Mouse (Mus musculus): ENCODE measurements around the gene Elfn2. TPM values are rescaled to one million over a fixed set of nuclear protein-coding genes. Genes with fewer than 3 reads are reported as not detected.

The Elfn2 gene
- total and polyA plus RNA-seq, 2 experiments from 2014 or later = 10.1 to 51.6 TPM

DNA sequence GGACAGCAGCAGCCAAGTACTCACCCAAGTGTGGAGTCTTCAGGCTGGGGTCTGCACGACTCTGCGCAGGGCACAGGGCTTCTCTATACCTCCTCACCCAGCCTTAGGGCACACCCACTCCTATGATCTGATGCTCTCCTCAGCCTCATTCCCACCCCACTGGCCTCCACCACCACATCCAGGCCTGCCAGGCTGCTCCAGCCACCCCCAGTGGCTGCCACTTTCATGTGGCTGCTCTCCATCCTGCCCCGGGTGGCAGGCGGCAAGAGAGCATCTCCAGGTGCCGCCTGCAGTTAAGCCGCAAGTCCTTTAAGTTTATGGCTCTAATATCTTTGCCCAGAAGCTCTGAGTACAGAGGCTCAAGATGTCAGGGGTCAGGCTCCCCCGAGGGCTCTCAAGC lies 8.1 kb upstream of the Elfn2 start:
- WGBS = 73% methylated on average over 7 of the region's 7 CpGs
- Histone ChIP-seq H3K9ac (no peak overlapping the region), H3K4me3 (ENCODE audit: low read depth, low read length) (no peak overlapping the region), H3K4me1 (ENCODE audit: insufficient read depth) (no peaks in the 10 kb centered on the region), H3K36me3 (ENCODE audit: insufficient read depth) (no peaks in the 10 kb centered on the region), H3K4me2 (ENCODE audit: low read depth) (no peak overlapping the region), H3K9me3 (ENCODE audit: low read length) (no peaks in the 10 kb centered on the region), H3K27me3 (ENCODE audit: insufficient read depth, low read length) (no peaks in the 10 kb centered on the region), H3K27ac (ENCODE audit: low read depth, low read length) (no peak overlapping the region)
- no peak for TF ChIP-seq CTCF (IDR thresholded peaks at IDR 0.05; ENCODE audit: low read depth)
- ATAC-seq = no peak
- no peak for DNase-seq

DNA sequence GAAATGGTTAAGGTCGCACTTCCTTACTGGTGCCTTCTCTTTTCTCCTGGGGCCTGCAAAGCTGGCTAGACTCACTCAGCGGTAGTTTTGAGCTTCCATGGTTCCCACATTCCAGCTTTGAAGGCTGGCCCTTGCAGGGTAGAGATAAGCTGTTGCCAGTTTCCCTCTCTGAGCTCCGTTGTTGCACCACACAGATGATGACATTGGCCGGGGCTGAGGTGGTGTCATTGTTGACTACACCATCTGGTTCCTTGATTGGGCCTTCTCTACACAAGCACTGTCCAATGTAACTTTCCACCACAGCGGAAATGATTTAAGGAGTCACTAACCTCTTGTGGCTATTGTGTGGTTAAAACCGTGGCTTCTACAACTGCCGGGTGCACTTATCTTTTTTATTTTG lies 2.0 kb upstream of the Elfn2 start:
- TF ChIP-seq CTCF (IDR thresholded peaks at IDR 0.05; ENCODE audit: low read depth) = no peak
- no peak overlapping the region for H3K4me2 ChIP-seq (ENCODE audit: low read depth)
- H3K27me3 ChIP-seq (ENCODE audit: insufficient read depth, low read length) = no peaks in the 10 kb centered on the region
- H3K27ac ChIP-seq (ENCODE audit: low read depth, low read length) = no peak overlapping the region
- no peak for DNase-seq
- ATAC-seq = no peak
- H3K4me1 ChIP-seq (ENCODE audit: insufficient read depth) = peaks cover 9% of the 10 kb centered on the region; the same call in 1 of the 2 replicates
- H3K4me3 ChIP-seq (ENCODE audit: low read depth, low read length) = no peak overlapping the region
- no peak overlapping the region for H3K9ac ChIP-seq
- 77% methylated on average over 7 of the region's 7 CpGs for WGBS
- no peaks in the 10 kb centered on the region for H3K36me3 ChIP-seq (ENCODE audit: insufficient read depth)
- H3K9me3 ChIP-seq (ENCODE audit: low read length) = no peaks in the 10 kb centered on the region

DNA sequence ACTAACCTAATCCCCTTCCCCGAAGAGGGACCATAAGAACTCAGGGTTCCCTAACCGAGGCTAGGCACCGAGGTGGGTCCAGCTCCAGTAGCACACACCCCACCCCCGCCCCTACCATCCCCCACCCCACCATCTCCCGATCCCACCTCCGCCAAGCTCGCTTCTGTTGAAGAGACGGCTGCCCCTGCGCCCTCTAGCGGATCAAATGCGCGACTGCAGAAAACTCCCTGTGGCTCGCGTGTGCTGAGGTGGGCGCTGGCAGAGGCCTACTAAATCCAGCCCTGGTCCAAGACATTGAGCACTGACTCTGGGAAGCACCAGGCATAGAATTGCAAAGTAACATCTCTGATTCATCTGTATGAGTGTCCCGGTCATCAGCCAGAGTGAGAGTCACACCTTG lies 1.5 kb upstream of the Elfn2 start:
- Histone ChIP-seq H3K4me1 (ENCODE audit: insufficient read depth) (peaks cover 13% of the 10 kb centered on the region; the same call in 1 of the 2 replicates), H3K27ac (ENCODE audit: low read depth, low read length) (no peak overlapping the region), H3K4me3 (ENCODE audit: low read depth, low read length) (no peak overlapping the region), H3K27me3 (ENCODE audit: insufficient read depth, low read length) (no peaks in the 10 kb centered on the region), H3K9ac (no peak overlapping the region), H3K9me3 (ENCODE audit: low read length) (no peaks in the 10 kb centered on the region), H3K36me3 (ENCODE audit: insufficient read depth) (no peaks in the 10 kb centered on the region), H3K4me2 (ENCODE audit: low read depth) (peak overlapping the region; percentile 80)
- TF ChIP-seq CTCF (IDR thresholded peaks at IDR 0.05; ENCODE audit: low read depth) = peak; percentile 88
- DNase-seq (peak; percentile 91), ATAC-seq (no peak)
- WGBS = 3% methylated on average over 15 of the region's 16 CpGs

DNA sequence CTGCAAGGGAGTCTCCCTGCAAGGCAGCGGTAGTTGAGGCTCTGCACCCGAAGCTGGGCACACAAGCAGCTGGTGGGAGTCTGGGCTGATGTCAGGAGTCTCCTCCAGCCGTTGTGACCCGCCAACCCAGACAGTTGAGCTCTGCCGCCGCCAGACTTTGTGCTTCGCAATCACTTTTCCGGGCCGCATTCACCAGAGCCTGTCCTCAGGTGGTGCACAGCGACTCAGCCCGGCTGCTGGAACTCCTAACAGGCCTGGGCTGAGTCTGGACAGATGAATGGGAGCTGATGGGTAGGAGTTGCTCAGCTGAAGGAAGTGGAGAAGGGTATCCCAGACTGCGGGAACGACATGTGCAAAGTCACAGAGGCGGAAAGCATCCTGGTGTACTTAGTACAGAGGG lies 845 bp upstream of the Elfn2 start:
- TF ChIP-seq CTCF (IDR thresholded peaks at IDR 0.05; ENCODE audit: low read depth) = no peak
- ATAC-seq (no peak), DNase-seq (peak; percentile 49)
- Histone ChIP-seq H3K27me3 (ENCODE audit: insufficient read depth, low read length) (no peaks in the 10 kb centered on the region), H3K4me3 (ENCODE audit: low read depth, low read length) (peak overlapping the region; percentile 63; the same call in 1 of the 2 replicates), H3K4me1 (ENCODE audit: insufficient read depth) (peaks cover 16% of the 10 kb centered on the region; the same call in 1 of the 2 replicates), H3K36me3 (ENCODE audit: insufficient read depth) (no peaks in the 10 kb centered on the region), H3K27ac (ENCODE audit: low read depth, low read length) (no peak overlapping the region), H3K9me3 (ENCODE audit: low read length) (no peaks in the 10 kb centered on the region), H3K9ac (no peak overlapping the region), H3K4me2 (ENCODE audit: low read depth) (peak overlapping the region; percentile 80)
- 8% methylated on average over 14 of the region's 14 CpGs for WGBS

DNA sequence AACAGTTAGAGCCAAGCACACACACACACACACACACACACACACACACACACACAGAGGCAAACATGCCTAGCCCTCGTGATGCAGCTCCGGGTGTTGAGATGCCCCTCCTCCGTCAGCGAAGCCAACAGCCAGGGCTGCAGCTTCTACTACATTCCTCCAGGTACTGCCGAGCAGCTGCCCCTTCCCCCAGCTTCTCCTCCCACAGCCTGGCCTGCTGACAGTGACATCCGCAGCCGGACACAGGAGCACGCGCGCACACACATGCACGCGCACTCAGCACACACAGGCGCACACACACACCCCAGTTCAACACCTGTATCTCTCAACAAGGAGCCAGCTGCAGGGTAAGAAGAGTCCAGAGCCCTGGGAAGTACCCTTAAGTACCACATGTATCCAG lies 1.6 kb downstream of the Elfn2 start:
- Histone ChIP-seq H3K4me3 (ENCODE audit: low read depth, low read length) (peak overlapping the region; percentile 63), H3K9me3 (ENCODE audit: low read length) (no peaks in the 10 kb centered on the region), H3K4me1 (ENCODE audit: insufficient read depth) (peaks cover 16% of the 10 kb centered on the region; the same call in 1 of the 2 replicates), H3K4me2 (ENCODE audit: low read depth) (peak overlapping the region; percentile 80), H3K27ac (ENCODE audit: low read depth, low read length) (no peak overlapping the region), H3K27me3 (ENCODE audit: insufficient read depth, low read length) (no peaks in the 10 kb centered on the region), H3K36me3 (ENCODE audit: insufficient read depth) (no peaks in the 10 kb centered on the region), H3K9ac (peak overlapping the region; percentile 78)
- peak; percentile 45 for DNase-seq
- 50% methylated on average over 13 of the region's 13 CpGs for WGBS
- no peak for ATAC-seq
- TF ChIP-seq CTCF (IDR thresholded peaks at IDR 0.05; ENCODE audit: low read depth) = no peak

DNA sequence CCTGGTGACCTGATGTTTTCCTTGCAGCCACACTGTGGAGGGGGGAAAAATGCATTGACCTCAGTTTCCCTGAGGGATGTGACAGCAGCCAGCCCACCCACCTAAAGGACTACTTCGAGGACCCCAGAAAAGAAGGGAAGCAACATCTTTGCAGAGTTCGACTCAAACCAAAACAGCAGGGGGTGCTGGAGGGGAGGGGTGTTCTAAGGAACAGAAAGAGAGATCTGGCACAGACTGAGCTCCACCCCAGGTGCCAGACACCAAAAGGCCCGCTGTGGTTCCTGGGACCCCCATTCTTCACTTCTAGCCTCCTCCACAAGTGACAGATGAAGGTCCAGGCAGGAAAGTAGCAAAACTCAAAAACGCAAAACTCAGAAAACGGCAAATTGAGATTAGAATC lies 2.7 kb downstream of the Elfn2 start:
- DNase-seq = no peak
- ATAC-seq = no peak
- Histone ChIP-seq H3K4me2 (ENCODE audit: low read depth) (peak overlapping the region; percentile 80), H3K9me3 (ENCODE audit: low read length) (no peaks in the 10 kb centered on the region), H3K4me1 (ENCODE audit: insufficient read depth) (peaks cover 26% of the 10 kb centered on the region), H3K27ac (ENCODE audit: low read depth, low read length) (no peak overlapping the region), H3K36me3 (ENCODE audit: insufficient read depth) (no peaks in the 10 kb centered on the region), H3K4me3 (ENCODE audit: low read depth, low read length) (no peak overlapping the region), H3K9ac (no peak overlapping the region), H3K27me3 (ENCODE audit: insufficient read depth, low read length) (no peaks in the 10 kb centered on the region)
- no peak; the same call in 1 of the 2 replicates for TF ChIP-seq CTCF (IDR thresholded peaks at IDR 0.05; ENCODE audit: low read depth)
- 43% methylated on average over 5 of the region's 5 CpGs for WGBS

DNA sequence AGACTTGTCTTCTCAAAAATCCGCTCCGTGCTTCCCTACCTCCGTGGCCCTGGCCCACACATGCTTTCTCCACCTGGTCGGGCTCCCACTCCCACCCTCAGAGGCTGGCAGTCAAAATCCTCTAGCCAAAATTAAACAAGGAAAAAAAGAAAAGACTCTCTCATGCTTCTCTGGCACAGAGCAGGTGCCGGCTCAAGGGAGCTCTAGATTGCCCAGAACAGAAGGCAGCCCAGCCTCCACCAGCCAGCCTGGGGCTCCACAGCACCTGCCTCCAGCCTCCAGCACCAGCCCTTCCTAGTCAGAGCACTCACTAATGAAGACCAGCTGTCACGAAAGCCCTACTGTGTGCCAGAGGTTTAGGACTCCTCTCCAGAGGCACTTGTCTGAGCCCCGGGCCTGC lies 4.8 kb downstream of the Elfn2 start:
- no peak for ATAC-seq
- TF ChIP-seq CTCF (IDR thresholded peaks at IDR 0.05; ENCODE audit: low read depth) = no peak
- 58% methylated on average over 7 of the region's 7 CpGs for WGBS
- Histone ChIP-seq H3K9ac (no peak overlapping the region), H3K4me1 (ENCODE audit: insufficient read depth) (peaks cover 30% of the 10 kb centered on the region), H3K4me2 (ENCODE audit: low read depth) (peak overlapping the region; percentile 44; the same call in 1 of the 2 replicates), H3K4me3 (ENCODE audit: low read depth, low read length) (no peak overlapping the region), H3K36me3 (ENCODE audit: insufficient read depth) (no peaks in the 10 kb centered on the region), H3K27ac (ENCODE audit: low read depth, low read length) (no peak overlapping the region), H3K9me3 (ENCODE audit: low read length) (no peaks in the 10 kb centered on the region), H3K27me3 (ENCODE audit: insufficient read depth, low read length) (no peaks in the 10 kb centered on the region)
- peak; percentile 25 for DNase-seq

Measured in forebrain, postnatal 0 days (tissue).